Mouse (Mus musculus): ENCODE results near the gene Maneal. TPM values are rescaled to one million over a fixed set of nuclear protein-coding genes. Genes with fewer than 3 reads are reported as not detected.

The Maneal gene
- polyA plus RNA-seq, 1 experiment: not detected

GRCm38 (mm10) chr4:124815901-124816300 lies 46.1 kb downstream of the Maneal start:
- no peak for TF ChIP-seq GATA1 (IDR thresholded peaks at IDR 0.05; ENCODE audit: low read length)

DNA sequence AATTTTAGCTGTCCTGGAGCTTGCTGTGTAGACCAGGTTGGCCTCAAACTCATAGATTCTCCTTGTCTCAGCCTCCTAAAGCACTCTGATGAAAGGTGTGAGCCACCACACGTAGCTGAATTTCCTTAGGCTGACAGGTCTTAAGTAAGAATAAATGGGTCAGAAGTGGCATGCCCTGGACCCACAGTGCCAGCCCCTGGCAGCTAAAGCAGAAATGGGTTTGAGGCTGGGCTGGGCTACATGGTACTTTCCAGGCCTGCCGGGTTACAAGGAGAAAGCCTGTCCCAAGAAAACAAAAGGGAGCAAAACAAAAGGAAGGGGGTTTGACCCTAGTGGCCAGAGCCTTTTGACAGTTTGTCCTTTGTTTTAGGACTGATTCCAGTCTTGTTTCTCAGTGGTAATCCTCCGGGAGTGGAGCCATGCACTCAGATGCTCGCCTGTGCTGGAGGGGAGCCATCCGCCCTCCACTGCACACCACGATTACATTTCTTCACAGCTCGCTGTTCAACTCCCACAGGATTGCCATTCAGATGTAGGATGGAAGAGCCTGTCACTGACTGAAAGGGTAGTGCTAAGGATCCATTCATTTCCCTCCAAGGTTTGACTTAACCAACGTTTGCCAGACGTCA lies 50.5 kb downstream of the Maneal start:
- TF ChIP-seq GATA1 (IDR thresholded peaks at IDR 0.05; ENCODE audit: low read length): no peak

DNA sequence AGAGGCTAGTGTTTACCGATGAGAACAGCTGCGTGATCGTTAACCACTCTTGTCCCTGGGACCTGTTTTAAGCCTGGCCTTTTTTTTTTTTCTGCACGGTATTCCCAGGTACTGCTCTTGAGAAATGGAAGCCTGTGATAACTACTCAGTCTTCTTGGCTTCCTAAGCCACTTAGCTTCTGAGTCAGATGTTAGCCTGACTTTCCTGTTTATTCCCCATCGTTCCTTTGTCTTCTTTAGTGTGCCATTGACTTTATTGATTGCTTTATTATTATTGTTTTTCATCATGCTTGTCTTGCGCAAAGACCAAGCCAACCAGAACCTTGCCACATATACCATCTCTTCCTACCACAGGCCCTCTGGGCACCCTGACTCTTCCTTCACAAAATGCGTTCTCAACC lies 51.9 kb downstream of the Maneal start:
- no peak for TF ChIP-seq GATA1 (IDR thresholded peaks at IDR 0.05; ENCODE audit: low read length)

- TF ChIP-seq GATA1 (IDR thresholded peaks at IDR 0.05; ENCODE audit: low read length): no peak
Observed at GRCm38 (mm10) chr4:124809136-124809883, 52.7 kb downstream of the Maneal start.

DNA sequence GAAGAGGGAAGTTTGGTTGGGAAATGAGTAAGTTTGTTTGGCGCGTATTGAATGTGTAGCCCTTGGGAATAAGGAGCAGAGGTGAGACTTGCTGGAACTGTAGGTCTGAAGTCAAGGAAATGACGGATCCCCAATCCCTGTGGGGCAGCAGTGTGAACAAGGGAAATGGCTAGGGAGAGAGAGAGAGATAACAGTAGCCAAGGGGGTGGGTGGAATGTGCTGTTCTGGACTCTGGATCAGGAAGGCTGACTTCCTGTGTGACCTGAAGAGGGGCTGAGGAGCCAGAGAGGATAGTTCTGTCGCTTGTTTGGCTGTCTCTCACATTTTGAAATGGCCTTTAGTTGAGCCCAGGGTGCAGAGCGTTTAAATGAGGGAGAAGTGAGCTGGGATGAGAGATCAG lies 53.5 kb downstream of the Maneal start:
- TF ChIP-seq GATA1 (IDR thresholded peaks at IDR 0.05; ENCODE audit: low read length): no peak

Other genes starting within 250 kb of the Maneal start
- gene Pou3f1, start 205.4 kb downstream of the Maneal start, polyA plus RNA-seq (2012): not detected in 2 replicates
- gene Utp11, start 168.6 kb downstream of the Maneal start, polyA plus RNA-seq (2012): 10.1 and 14.1 TPM in 2 replicates
- gene Fhl3, start 161.5 kb downstream of the Maneal start, polyA plus RNA-seq (2012): 18.8 and 25.3 TPM in 2 replicates
- 56.8 and 79.8 TPM in 2 replicates for gene Sf3a3, start 147.4 kb downstream of the Maneal start, polyA plus RNA-seq (2012)
- 40.9 and 45.9 TPM in 2 replicates for gene Inpp5b, start 120.3 kb downstream of the Maneal start, polyA plus RNA-seq (2012)
- 6.9 and 7.6 TPM in 2 replicates for gene Mtf1, start 60.1 kb downstream of the Maneal start, polyA plus RNA-seq (2012)
- 19.9 and 24.9 TPM in 2 replicates for gene Yrdc, start 11.5 kb downstream of the Maneal start, polyA plus RNA-seq (2012)
- 34.7 and 41.4 TPM in 2 replicates for gene 1110065P20Rik, start 11.0 kb downstream of the Maneal start, polyA plus RNA-seq (2012)
- gene Epha10, start 18.7 kb upstream of the Maneal start, polyA plus RNA-seq (2012): not detected in 2 replicates
- gene 9930104L06Rik, start 74.9 kb upstream of the Maneal start, polyA plus RNA-seq (2012): 3.3 and 3.7 TPM in 2 replicates
- gene Cdca8, start 77.1 kb upstream of the Maneal start, polyA plus RNA-seq (2012): 166 and 199 TPM in 2 replicates
- gene Rspo1, start 124.3 kb upstream of the Maneal start, polyA plus RNA-seq (2012): not detected in 2 replicates
- gene Gnl2, start 154.4 kb upstream of the Maneal start, polyA plus RNA-seq (2012): 75.8 and 89.1 TPM in 2 replicates
- not detected in 2 replicates for gene Dnali1, start 203.5 kb upstream of the Maneal start, polyA plus RNA-seq (2012)
- 42.1 and 48.7 TPM in 2 replicates for gene Snip1, start 204.5 kb upstream of the Maneal start, polyA plus RNA-seq (2012)
- 72.3 and 115 TPM in 2 replicates for gene Meaf6, start 223.0 kb upstream of the Maneal start, polyA plus RNA-seq (2012)

All from G1E-ER4 (cell line).